Mouse (Mus musculus): ENCODE measurements around the gene Rbpj.
A peak's percentile ranks its signal among the peaks of the same experiment; 100 is the strongest.

The Rbpj gene

GRCm38 (mm10) chr5:53551910-53552309, 86.0 kb downstream of the Rbpj start:
- no peak for DNase-seq (ENCODE audit: low read depth)

DNA sequence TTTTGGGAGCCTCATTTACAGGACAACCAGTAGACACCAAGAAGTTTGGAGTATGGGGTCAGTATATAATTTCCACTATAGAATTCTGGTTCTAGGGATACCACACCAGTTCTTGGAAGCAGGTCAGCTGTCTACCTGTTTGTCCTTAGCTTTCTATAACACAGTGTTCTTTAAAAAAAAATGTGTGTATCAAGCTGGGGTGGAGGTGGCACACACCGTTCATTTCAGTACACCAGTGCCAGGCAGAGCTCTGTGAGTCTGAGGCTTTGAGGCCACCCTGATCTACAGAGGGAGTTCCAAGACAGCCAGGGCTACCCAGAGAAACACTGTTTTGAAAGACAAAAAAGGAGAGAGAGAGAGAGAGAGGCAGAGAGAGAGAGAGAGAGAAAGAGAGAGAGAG, 87.3 kb downstream of the Rbpj start:
- DNase-seq (ENCODE audit: low read depth): no peak

DNA sequence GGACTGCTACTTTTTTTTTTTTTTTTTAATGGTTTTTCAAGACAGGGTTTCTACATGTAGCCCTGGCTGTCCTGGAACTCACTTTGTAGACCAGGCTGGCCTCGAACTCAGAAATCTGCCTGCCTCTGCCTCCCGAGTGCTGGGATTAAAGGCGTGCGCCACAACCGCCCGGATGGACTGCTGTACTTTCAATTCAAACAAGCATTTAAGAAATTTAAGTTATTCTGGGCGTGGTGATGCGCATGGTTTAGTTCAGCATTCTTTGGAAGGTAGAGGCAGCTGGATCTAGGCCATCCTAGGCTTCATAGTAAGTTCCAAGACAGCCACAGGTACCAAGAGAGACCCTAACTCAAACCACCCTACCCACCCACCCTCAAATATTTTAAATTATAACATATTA, 88.2 kb downstream of the Rbpj start:
- no peak for DNase-seq (ENCODE audit: low read depth)

- DNase-seq (ENCODE audit: low read depth): no peak
Measured at GRCm38 (mm10) chr5:53554926-53555325, 89.0 kb downstream of the Rbpj start.

GRCm38 (mm10) chr5:53555474-53555873, 89.5 kb downstream of the Rbpj start:
- DNase-seq (ENCODE audit: low read depth): no peak

- no peak for DNase-seq (ENCODE audit: low read depth)
Measured at GRCm38 (mm10) chr5:53555929-53556328, 90.0 kb downstream of the Rbpj start.

GRCm38 (mm10) chr5:53557544-53558260, 91.8 kb downstream of the Rbpj start:
- DNase-seq (ENCODE audit: low read depth): no peak

GRCm38 (mm10) chr5:53561160-53561559, 95.2 kb downstream of the Rbpj start:
- DNase-seq (ENCODE audit: low read depth): no peak

DNA sequence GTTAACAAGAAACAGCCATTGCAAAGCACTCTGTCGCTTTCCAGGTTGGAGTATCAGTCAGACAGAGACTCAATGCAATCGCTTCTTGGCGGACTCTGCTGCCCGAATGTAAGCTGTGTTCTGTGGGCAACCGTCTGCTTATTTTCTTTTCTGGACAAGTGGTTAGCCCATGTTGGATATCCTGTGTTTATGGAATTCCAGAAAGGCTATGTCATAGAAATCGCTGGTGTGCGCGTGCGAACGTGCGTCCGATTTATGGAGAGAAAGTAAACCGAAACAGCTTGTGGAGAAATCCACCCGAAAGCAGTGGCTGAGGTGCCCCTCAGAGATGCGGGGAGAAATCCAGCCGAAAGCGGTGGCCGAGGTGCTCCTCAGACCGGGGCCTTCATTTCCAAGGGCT, 98.4 kb downstream of the Rbpj start:
- DNase-seq (ENCODE audit: low read depth): no peak

DNA sequence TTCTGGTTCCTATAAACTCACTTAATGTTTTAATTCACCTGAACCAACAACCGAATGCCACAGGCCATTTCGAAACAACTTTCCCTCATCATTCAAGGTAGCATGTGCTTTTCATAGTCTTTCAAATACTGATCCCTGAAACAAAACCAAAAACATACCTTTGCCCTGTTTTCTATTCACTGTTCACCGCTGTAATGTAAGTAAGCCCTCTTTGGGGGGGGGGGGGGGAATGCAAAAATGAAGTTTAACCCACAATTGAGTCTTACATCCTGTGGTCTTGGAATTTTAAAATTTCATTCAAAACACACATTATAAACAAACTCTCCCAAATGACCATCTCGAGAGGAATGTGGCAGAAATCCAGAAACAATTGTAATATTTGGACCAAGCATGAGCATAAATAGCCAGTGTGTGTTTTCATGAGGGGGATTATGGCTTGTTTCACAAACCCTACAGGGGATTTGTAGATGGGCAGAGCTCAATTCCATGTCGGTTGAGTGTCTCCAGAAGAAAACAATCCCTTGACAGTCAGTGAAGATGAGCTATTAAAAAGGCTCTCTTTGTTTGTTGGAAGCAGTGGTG, 99.4 kb downstream of the Rbpj start:
- DNase-seq (ENCODE audit: low read depth): no peak

DNA sequence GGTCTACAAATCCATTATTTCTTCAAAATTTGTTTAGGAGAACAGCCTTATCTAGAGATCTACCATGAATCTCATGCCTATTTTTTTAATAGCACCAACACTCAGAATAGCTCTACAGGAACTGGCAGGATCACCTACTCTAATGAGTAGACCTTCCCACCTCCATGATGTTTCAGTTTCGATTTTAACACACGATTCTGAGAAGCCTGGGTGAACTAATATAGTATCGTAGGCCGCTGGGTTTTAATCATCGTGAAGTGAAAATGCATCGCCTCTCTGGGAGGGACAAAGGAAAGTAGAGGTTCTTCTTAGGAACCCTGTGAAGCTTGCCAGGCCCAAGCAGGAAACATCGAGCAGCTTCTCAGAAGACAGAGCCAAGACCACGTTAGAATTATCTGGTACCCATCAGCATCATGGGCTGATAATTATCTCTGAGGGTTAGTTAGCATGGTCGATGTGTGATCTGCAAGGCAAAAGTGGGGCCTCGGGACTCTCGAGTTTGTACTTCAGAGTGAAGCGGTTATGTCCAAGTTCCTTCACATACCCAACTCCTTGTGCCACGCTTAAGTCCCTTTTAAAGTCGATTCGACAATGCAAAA, 100.6 kb downstream of the Rbpj start:
- DNase-seq (ENCODE audit: low read depth): no peak

DNA sequence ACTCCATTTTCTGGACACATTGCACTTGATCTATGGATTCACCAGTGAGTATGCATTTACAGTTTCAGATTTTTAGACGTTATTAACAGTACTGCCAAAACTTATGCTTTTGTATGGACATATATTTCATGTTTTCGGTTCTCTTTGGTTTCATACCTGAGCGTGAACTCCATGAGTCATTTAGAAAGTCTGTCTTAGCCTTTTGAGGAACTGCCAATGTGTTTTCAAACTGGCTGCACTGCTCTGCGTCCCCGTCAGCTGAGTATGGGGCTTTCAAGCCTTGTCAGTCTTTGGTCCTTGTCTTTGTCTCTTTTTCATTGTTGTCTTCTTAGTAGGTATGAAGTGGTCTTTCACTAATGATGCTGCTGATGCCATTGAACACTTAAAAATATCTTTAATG, 106.5 kb downstream of the Rbpj start:
- no peak for DNase-seq (ENCODE audit: low read depth)

DNA sequence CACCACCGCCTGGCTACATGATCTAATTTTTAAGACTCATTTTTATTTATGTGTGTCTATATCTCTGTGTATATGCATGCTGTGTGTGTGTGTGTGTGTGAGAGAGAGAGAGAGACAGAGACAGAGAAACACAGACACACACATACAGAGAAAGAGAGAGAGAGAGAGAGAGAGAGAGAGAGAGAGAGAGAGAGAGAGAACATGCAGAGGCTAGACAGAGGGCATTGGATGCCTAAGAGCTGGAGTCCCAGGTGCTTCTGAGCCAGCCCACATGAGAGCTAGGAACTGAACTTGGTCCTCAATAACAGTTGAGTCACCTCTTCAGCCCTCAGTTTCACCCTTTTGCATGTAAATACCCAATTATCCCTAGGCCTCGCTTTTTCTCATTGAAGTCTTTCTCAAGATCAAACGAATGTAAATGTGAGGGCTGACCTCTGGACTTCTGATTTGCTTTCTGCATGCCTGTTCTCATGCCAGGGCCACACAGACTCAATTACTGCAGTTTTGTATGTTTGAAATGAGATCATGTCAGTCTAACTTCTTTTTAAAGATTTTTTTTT, 109.0 kb downstream of the Rbpj start:
- DNase-seq (ENCODE audit: low read depth): no peak

DNA sequence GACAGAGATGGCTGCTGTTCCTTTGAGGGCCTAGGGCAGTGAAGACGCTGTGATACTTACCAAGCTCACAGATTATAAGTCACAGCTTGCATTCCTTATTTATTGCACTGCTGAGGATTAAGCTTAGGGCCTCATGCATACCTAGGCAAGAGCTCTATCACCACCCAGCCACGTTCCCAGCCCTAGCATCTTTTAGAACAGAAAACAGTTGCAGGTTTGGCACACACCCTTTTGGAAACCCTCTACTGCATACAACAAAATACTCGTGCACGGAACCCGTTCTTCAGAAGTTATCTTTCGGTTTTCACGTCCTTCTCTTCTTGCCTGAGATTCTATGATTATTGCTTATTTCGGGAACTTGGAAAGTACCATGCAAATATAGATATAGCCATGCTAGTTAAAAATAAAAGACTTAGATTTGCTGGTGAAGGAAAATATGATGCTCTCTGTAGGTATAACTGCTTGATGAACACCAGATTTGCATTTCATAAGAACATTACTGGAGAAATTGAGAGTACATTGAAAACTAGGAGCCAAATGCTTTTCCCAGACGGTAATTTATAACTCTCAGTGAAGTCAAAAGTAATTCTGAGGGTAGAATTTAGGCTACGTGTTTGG, 111.4 kb downstream of the Rbpj start:
- DNase-seq (ENCODE audit: low read depth): no peak

DNA sequence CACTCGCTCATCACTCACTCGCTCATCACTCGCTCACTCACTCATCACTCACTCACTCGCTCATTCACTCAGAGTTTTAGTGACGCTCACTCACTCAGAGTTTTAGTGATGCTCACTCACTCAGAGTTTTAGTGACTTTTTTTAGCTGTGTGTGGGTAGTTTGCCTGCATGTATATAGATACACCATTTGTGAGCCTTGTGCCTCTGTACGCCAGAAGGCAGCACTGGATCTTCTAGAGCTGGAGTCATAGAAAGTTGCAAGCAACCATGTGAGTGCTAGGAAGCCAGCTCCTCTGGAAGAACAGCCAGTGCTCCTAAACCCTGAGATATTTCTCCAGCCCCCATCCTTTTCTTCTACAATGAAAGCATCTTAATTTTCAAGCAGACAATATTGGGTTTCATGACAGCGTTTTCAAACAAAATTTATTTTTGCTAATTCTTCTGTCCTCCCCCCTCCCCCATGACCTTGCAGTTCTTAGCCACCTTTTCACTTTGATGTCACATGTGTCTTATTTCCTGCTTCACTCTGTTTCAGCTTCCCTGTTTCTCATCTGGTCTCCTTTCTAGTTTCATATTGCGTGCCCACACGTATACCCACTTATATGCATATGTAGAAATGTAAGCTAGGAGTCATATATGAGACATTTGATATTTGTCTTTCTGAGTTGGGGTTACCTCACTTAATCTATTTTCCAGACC, 118.3 kb downstream of the Rbpj start:
- no peak for DNase-seq (ENCODE audit: low read depth)

DNA sequence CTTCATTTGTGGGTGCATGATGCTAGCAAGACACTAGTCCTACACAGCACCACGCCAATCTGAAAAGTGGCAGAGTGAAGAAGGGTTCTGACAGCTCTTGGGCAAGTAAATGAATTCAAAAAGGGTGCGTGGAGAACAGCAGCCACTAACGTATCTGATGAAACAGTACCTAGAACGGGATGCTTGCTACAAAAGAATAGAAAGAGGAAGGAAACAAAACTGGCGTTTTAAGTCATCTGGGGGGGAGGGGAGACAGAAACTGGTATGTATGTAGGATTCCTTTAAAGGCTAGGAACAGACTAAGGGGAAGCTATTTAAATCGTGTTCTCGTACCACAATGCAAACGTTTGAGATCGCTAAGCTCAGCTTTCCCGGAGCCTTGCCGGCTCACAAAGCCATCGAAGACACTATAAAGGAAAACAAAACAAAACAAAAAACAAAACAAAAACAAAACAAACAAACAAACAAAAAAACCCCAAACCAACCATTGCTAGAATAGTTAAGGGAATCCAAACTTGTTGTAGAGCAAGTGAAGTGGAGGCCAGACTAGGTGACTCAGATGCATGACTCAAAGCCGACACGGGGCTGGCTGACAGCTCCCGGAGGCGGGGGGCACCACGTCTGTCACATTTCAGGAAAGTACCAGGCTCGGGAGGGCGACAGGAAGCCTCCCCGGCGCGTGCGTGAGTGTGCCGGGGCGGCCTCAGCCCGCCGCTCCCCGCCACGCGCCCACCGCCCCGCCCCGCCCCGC, 122.6 kb downstream of the Rbpj start:
- DNase-seq (ENCODE audit: low read depth): peak; percentile 37

DNA sequence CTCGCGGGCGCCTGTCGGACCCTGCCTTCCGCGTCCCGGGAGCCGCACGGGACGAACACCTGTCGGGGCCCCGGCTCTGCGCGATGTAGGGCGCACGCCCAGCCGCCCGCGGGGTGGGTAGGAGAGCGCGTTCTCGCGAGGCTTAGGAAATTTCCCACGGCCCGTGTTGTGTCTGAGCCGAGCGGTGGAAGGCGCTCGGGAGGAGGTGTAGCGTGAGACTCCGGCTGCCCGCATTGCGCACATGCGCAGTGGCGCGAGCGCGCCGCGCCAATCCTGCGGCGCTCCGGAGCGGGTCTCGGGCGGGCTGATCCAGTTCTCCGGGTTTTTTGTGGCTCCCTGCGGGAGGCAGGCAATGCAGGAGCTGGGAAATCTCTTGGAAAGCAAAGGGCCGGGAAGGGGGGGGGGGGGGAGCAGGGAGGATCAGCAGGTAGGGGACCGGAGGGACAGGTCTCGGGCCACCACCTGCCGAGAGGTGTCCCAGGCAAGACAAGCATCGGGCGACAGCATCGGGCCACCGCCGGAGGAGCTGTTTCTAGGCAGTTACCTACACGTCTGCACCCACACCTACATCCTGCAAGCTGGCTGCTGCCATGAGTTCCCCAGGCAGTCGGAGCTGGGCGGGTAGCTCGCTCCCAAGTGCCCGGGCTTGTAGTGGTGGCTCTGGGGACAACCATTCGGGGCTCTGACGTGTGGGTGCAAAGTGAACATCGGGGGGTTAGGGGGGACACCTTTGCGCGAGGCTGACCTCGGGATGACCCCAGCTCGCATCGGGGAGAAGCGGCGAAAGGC, 123.4 kb downstream of the Rbpj start:
- DNase-seq (ENCODE audit: low read depth): peak; percentile 83

DNA sequence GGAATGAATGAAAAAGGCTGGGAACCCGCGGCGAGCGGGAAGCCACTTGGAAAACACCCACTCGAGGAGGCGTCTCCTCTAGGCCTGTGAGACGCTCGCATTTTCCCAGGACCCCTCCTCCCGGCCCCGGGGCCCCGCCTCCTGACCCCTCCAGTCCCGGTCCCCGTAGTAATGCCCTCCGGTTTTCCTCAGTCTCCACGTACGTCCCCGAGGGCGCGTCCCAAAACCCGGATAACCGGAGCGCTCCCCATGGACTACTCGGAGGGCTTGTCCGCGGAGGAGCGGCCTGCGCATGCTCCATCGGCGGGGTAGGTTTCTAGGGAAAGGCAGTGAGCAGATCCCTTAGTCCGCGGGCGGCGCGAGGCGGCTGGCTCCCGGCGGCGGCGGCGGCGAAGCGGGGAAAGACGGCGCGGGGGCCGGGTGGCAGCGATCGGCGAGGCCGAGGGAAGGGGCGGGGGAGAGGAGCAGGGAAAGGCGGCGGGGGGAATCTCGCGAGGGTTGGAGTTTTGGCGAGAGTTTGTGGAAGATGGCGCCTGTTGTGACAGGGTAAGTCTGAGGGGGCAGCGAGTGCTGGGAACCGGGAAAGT, 124.3 kb downstream of the Rbpj start:
- peak; percentile 87 for DNase-seq (ENCODE audit: low read depth)

- DNase-seq (ENCODE audit: low read depth): no peak
Measured at GRCm38 (mm10) chr5:53590875-53591682, 125.1 kb downstream of the Rbpj start.

- DNase-seq (ENCODE audit: low read depth): no peak
Measured at GRCm38 (mm10) chr5:53591683-53592050, 125.7 kb downstream of the Rbpj start.

All from c-Kit-positive CD71-positive TER-119-negative erythroid progenitor cells, embryonic 14.5 days (primary cell).